Mouse (Mus musculus) spleen, adult 2 months (tissue): ENCODE data around the gene Tmem200b.

Experiments used
- CTCF ChIP-seq: fragments of 200-500 bp; IDR thresholded peaks from 2 replicates; pipeline ENCODE4 v1.5.1; 2011; ENCODE audit warnings: mild to moderate bottlenecking, inconsistent platforms; ENCODE audit not compliant: insufficient read depth, insufficient read length, insufficient replicate concordance; ENCODE audit errors: extremely low read depth
- POLR2A ChIP-seq: fragments of 200-500 bp; IDR thresholded peaks from 2 replicates; pipeline ENCODE4 v1.6.1; 2011; ENCODE audit warnings: low read depth, low read length, inconsistent platforms

DNA sequence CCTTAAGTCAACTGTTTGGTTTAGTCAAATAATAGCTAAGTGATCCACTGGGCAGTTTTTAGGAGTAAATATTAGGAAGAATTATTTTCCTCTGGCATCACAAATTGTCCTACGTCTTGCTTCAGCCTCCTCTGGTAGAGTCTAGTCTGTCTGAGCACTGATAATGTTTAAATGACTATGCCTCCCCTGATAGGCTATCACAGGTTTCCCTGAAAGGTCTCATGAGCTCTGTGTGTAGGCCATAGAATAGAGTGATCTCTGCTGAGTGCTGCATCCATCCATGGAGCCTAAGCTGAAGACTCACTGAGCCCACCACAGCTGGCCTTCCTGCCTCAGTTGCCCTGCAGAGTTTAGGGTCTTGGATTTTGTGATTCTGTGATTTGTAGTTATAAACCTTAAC is 33.0 kb upstream of the Tmem200b start:
- no peak for TF ChIP-seq CTCF
- TF ChIP-seq POLR2A: no peak
